Mouse (Mus musculus): ENCODE measurements at regions not wholly inside any gene's neighbourhood (a gene's known extent, or its start where the extent isn't known, plus 50 kb on each side); places are given as distances from the start of the nearest gene placed in this dataset.

DNA sequence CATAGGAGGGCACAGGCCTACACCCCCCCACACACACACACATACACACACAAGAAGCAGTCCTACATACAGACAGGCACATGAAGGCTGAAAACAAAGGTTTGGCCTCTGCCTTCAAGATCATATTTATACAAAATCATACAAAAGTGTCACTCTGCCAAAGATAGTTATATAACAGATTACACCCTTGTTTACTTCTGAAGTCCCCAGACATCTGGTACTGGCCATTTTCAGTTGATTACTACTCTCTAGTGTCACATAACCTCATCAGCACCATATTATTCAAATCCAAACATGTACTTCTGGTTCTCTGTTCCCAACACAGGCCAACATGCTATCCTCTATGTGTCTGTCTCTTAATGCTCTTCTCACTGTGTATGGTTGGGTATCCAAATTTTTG, 619.7 kb downstream of the Nova1 start:
- Histone ChIP-seq H3K9ac (ENCODE audit: low read depth, low read length) (no peak overlapping the region), H3K27me3 (ENCODE audit: control insufficient read depth, insufficient read depth, low read length) (no peaks in the 10 kb centered on the region), H3K27ac (no peak overlapping the region), H3K4me1 (ENCODE audit: control insufficient read depth, insufficient read depth, low read length) (no peaks in the 10 kb centered on the region), H3K36me3 (ENCODE audit: control insufficient read depth, insufficient read depth, low read length) (no peaks in the 10 kb centered on the region), H3K79me2 (replicated peaks; ENCODE audit: control insufficient read depth, insufficient read depth, low read length) (no peaks in the 10 kb centered on the region), H3K4me3 (no peak overlapping the region)
- intact Hi-C loops (cut with DNase I), result no loop called here
- TF ChIP-seq POLR2A (IDR thresholded peaks at IDR 0.05; ENCODE audit: insufficient read depth, low read depth, low read length), result no peak
- TF ChIP-seq EP300 (IDR thresholded peaks at IDR 0.05; ENCODE audit: insufficient read depth, low read depth, low read length), result no peak
- no peak for TF ChIP-seq CTCF (IDR thresholded peaks at IDR 0.05)
- no peak for DNase-seq

DNA sequence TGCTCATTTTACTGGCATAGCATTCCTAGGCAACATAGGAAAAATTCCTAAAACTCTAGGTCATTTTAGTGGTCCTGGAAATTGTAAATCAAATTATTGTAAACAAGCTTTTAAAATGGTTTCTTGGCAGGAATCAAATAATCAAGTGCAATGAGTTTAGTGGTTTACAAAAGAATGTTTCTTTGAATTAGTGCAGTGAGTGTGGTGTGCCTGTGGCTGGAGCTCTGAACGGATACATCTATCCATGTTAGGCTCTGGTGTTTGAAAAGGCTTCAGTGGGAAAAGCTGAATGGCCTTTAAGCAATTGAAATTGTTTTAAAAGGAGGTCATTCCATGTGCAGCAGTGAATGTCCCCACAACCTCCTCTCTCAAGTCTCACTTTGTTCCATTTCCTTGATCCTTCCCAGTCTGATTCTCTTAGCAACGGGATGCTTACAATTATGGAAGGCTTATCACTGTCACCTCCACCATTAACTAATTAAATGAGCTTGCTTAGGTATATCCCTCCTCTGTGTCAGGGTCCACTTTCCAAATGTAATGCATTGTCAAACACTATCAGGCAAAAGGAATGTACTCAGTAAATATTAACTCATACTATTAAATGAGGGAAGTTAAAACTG, 621.1 kb downstream of the Nova1 start:
- no peak overlapping the region for H3K4me3 ChIP-seq
- WGBS, result 44% methylated on average over 2 of the region's 2 CpGs
- intact Hi-C loops (cut with DNase I), result no loop called here
- H3K27me3 ChIP-seq (ENCODE audit: control insufficient read depth, insufficient read depth, low read length), result no peaks in the 10 kb centered on the region
- no peak overlapping the region for H3K27ac ChIP-seq
- H3K36me3 ChIP-seq (ENCODE audit: control insufficient read depth, insufficient read depth, low read length), result no peaks in the 10 kb centered on the region
- H3K4me1 ChIP-seq (ENCODE audit: control insufficient read depth, insufficient read depth, low read length), result no peaks in the 10 kb centered on the region
- H3K79me2 ChIP-seq (replicated peaks; ENCODE audit: control insufficient read depth, insufficient read depth, low read length), result no peaks in the 10 kb centered on the region
- TF ChIP-seq POLR2A (IDR thresholded peaks at IDR 0.05; ENCODE audit: insufficient read depth, low read depth, low read length) (no peak), CTCF (IDR thresholded peaks at IDR 0.05) (no peak), EP300 (IDR thresholded peaks at IDR 0.05; ENCODE audit: insufficient read depth, low read depth, low read length) (no peak)
- no peak overlapping the region for H3K9ac ChIP-seq (ENCODE audit: low read depth, low read length)
- no peak for DNase-seq

DNA sequence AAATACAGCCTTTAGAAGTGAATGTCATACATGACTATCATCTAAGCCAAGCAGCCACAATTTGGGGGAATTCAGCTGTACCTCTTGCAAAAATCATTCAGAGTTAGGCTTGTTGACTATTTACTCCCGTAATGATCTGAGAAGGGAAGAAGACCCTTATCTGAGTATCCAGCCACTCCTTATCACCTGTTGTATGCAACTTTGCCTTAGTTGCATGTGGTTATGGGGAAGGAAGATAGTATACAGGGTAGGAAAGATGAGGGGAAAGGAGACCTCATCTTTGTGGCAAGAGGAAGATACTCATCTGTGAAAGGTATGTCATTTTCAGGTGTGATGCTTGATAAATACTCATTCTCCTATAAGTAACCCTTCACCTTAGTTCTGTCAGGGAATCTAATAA, 624.6 kb downstream of the Nova1 start:
- no peaks in the 10 kb centered on the region for H3K4me1 ChIP-seq (ENCODE audit: control insufficient read depth, insufficient read depth, low read length)
- no peaks in the 10 kb centered on the region for H3K79me2 ChIP-seq (replicated peaks; ENCODE audit: control insufficient read depth, insufficient read depth, low read length)
- no peaks in the 10 kb centered on the region for H3K27me3 ChIP-seq (ENCODE audit: control insufficient read depth, insufficient read depth, low read length)
- no peaks in the 10 kb centered on the region for H3K36me3 ChIP-seq (ENCODE audit: control insufficient read depth, insufficient read depth, low read length)
- no peak for DNase-seq
- H3K27ac ChIP-seq, result no peak overlapping the region
- no peak overlapping the region for H3K9ac ChIP-seq (ENCODE audit: low read depth, low read length)
- TF ChIP-seq POLR2A (IDR thresholded peaks at IDR 0.05; ENCODE audit: insufficient read depth, low read depth, low read length) (no peak), EP300 (IDR thresholded peaks at IDR 0.05; ENCODE audit: insufficient read depth, low read depth, low read length) (no peak), CTCF (IDR thresholded peaks at IDR 0.05) (no peak)
- no peak overlapping the region for H3K4me3 ChIP-seq
- WGBS, result 81% methylated on average over 1 of the region's 1 CpGs
- intact Hi-C loops (cut with DNase I), result no loop called here
